Mouse (Mus musculus) splenic B cell, adult 2 months (primary cell): ENCODE measurements at regions not wholly inside any gene's neighbourhood (a gene's known extent, or its start where the extent isn't known, plus 50 kb on each side); places are given as distances from the start of the nearest gene placed in this dataset.

Experiments
- DNase-seq: peaks from one replicate; pipeline ENCODE4 v3.0.0-alpha.2; 2011; ENCODE audit warnings: low read depth, low spot score
- H3K27me3 ChIP-seq: 2 replicates; pipeline ENCODE4 v1.6.1; 2012; ENCODE audit warnings: mild to moderate bottlenecking, low read length, moderate library complexity, mixed read lengths; ENCODE audit not compliant: control insufficient read depth, poor library complexity, insufficient read depth, severe bottlenecking
- H3K36me3 ChIP-seq: 2 replicates; pipeline ENCODE4 v1.6.1; 2012; ENCODE audit warnings: mild to moderate bottlenecking, low read length, moderate library complexity, mixed read lengths; ENCODE audit not compliant: control insufficient read depth, poor library complexity, insufficient read depth, severe bottlenecking

DNA sequence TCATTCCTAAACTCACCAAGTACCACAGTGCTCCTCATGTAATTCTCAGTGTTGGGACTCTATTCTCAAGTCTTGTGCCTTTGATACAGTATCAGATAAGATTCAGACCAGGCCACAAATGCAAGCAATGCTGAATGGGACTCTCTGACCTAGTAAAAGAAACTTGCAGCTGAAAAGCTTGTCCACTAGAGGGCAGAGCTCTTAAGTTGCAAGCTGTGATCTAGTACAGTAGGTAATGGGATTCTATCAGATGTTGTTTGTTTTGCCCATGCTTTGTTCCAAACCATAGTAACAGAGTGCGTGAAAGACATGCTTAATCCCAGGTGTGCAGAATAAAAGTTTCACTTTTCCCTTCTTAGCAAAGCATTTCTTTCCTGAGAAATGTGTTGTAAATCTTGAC, 383.2 kb upstream of the Chrm2 start:
- DNase-seq = peak; percentile 1
- Histone ChIP-seq H3K36me3 (no peaks in the 10 kb centered on the region), H3K27me3 (no peaks in the 10 kb centered on the region)

GRCm38 (mm10) chr6:36002090-36002489, 385.8 kb upstream of the Chrm2 start:
- no peak for DNase-seq
- Histone ChIP-seq H3K36me3 (no peaks in the 10 kb centered on the region), H3K27me3 (no peaks in the 10 kb centered on the region)

GRCm38 (mm10) chr6:35988891-35989290, 399.0 kb upstream of the Chrm2 start:
- no peak for DNase-seq
- no peaks in the 10 kb centered on the region for H3K36me3 ChIP-seq

DNA sequence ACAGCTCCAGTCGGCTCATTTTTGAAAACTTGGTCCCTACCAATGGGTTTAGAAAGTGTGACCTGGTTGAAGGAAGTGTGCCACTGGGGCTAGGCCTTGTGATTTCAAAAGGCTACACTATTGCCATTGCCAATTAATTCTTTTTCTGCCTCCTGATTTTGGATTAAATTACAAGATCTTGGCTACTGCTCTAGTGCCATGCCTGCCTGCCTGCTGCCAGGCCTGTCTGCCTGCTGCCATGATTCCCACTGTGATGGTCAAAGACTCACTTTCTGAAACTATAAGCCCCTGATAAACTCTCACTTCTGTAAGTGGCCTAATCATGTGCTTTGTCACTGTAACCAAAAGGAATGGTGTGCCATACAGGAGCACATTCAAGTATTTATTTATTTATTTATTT, 400.4 kb upstream of the Mtpn start:
- Histone ChIP-seq H3K36me3 (no peaks in the 10 kb centered on the region), H3K27me3 (no peaks in the 10 kb centered on the region)
- DNase-seq = no peak

More at GRCm38 (mm10) chr6:35988891-35989290, 399.0 kb upstream of the Chrm2 start:
- no peaks in the 10 kb centered on the region for H3K27me3 ChIP-seq

DNA sequence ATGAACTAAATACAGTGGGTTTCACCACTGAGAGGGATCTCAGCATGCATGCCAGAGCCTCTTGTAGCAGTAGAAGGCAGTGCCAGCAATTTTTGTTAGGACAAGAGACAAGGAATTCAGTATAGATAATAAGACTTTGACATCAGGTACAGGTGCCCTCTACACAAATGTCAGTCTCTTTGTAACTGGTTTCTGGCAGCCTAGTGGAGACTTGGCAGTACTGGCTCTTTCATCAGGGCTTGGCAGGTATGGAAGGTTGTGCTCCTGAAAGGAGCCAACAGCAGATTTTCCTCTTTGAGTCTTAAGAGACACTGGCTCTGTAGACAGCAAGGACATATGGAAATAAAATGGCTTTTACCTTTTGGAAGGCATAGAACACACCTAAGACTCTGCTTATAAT, 384.5 kb upstream of the Mtpn start:
- Histone ChIP-seq H3K36me3 (no peaks in the 10 kb centered on the region), H3K27me3 (no peaks in the 10 kb centered on the region)
- no peak for DNase-seq

DNA sequence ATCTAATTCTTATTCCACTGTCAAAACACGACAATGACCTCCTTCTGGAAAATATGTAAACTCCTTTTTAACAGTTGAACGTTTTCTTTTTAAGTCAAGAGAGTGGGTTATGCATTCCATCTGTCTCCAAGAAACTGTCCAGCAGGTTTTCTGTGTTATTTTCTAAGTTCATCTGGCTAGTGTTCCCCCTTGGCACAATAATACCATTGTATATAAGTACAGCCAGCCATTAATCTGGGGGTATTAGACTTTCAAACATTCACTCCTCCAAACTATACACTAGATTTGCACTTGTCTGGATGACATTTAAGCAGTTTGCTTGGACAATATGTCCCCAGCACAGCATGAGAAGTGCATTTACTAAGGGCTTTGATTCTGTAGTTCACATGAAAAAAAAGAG, 358.3 kb upstream of the Mtpn start:
- Histone ChIP-seq H3K36me3 (no peaks in the 10 kb centered on the region), H3K27me3 (no peaks in the 10 kb centered on the region)
- no peak for DNase-seq

DNA sequence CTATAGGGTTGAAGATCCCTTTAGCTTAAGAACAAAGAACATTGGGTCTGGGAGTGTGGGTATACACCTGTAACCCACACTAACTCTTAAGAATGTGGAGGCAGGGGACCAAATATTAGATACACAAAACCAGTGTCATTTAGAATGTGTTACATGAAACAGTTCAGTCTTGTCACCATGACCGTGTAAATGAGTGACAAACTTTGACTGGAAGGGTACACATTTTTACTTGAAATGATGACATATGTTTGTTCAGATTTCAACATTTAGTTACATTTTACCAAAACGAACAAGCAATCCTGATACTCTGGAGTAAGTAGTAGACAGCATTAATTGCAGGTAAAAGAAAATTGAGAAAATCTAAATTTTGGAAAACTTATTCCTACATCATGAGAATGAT, 356.0 kb upstream of the Mtpn start:
- Histone ChIP-seq H3K36me3 (no peaks in the 10 kb centered on the region), H3K27me3 (no peaks in the 10 kb centered on the region)

GRCm38 (mm10) chr6:35874671-35875070, 335.0 kb upstream of the Mtpn start:
- Histone ChIP-seq H3K27me3 (no peaks in the 10 kb centered on the region), H3K36me3 (no peaks in the 10 kb centered on the region)
- no peak for DNase-seq

More for the DNA sequence above, 356.0 kb upstream of the Mtpn start:
- DNase-seq = no peak

DNA sequence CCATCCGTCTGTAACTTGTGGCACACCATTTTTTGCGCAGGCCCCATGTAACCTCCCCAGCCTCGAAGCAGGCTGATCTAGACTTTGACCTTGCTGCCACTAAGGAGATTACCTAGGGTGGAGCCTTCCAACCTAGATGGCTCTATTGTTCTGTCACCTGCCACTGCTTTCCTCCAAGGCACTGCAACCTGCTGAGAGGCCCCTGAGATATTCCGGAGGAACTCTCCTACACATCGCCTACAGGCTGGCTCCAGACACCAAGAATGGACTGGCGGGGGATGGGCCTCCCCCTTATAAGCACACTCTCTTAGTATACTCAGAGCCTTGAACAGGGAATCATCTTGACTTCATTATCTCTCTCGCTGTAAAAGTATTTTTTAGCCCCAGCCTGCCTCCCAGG, 331.7 kb upstream of the Mtpn start:
- no peak for DNase-seq
- Histone ChIP-seq H3K36me3 (no peaks in the 10 kb centered on the region), H3K27me3 (no peaks in the 10 kb centered on the region)

DNA sequence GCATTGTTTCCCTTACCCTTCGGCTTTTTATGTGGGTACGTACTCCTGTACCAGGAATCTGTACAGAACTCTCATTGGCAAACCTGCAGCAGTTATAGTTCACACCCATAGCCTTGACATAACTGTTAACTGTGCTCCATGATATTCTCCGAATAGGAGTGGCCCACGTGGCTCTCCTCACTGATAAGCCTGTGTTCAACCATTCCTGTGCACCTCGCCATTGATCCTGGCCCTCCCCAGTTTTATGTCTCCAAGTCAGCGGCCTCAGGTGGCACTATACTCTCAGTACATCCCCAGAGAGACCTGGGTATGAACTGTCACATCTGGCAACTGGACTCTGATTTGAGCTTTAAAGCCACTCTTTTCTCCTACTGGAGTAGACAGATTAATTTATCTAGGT, 324.5 kb upstream of the Mtpn start:
- DNase-seq = no peak
- Histone ChIP-seq H3K36me3 (no peaks in the 10 kb centered on the region), H3K27me3 (no peaks in the 10 kb centered on the region)

DNA sequence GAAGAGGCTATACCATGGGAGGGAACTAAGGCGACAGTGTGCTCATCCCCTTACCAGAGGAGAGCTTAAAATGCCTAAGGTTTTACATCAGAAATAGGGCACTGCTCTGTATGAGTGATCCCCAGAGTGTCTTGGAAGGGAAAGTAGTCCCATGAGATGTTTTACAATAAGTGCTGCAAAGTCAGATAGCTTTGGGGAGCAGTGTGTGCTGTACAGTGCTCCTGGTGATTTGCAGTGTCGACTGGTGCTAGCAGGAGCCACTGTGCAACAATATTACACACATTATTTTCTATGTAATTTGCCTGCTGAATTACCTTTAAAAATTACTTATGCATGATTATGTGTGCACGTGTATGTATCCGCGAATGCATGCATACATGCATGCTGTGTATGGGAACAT, 314.3 kb upstream of the Mtpn start:
- Histone ChIP-seq H3K36me3 (no peaks in the 10 kb centered on the region), H3K27me3 (no peaks in the 10 kb centered on the region)
- DNase-seq = no peak

DNA sequence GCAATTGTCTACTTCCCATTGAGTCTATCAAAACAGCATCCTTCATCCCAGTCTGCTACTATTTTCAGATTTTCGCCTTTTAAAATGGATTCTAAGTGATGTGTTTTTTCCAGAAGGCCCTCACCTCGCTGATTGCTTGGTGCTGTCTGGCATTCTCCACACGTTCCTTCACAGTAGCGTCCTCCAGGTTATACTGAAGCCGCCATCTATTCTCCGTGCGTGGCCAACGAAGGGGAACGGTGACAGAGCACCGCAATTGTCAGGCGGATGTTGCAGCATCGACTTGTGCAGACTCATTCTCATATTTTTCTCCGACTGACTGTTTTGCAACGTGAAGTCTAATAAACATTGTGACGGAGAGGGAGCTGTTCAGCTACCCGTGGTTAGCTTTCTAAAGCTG, 277.0 kb upstream of the Mtpn start:
- no peak for DNase-seq
- no peaks in the 10 kb centered on the region for H3K27me3 ChIP-seq
- H3K36me3 ChIP-seq = no peaks in the 10 kb centered on the region

DNA sequence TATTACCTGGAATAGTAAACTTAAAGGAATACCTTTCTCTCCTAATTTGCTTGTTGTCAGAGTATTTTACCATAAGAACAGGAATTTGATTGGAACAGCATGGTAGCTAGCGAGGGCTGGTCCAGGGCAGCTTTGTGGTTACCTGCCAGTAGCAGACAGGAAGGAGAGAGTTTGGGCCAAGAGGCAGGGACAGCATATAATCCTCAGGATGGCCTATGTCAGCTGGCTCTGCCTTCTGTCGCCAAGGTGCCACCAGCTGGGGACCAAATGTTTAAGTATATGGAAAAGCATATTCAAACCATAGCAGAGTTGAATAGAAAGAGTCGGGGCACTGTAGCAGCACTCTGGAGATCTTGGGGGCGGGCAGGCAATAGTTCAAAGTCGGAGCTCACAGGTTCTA, 274.8 kb upstream of the Mtpn start:
- no peak for DNase-seq
- Histone ChIP-seq H3K27me3 (no peaks in the 10 kb centered on the region), H3K36me3 (no peaks in the 10 kb centered on the region)

DNA sequence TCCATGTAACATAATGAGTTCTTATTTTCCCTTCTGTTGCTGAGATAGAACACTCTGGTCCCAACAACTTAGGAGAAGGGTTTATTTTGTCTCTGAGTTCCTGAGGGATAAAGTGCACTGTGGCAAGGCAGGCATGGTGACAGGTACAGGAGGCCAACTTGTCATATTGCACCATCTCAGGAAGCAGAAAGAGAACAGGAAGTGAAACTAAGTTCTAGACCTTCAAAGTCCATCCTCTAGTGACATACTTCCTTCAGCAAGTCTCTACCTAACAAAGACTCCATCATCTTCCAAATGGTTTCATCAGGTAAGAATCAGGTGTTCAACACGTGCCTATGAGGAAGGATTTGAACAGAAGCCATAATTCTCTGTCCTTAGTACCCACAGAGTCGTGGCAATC, 266.1 kb upstream of the Mtpn start:
- no peak for DNase-seq
- H3K36me3 ChIP-seq = no peaks in the 10 kb centered on the region
- H3K27me3 ChIP-seq = no peaks in the 10 kb centered on the region

DNA sequence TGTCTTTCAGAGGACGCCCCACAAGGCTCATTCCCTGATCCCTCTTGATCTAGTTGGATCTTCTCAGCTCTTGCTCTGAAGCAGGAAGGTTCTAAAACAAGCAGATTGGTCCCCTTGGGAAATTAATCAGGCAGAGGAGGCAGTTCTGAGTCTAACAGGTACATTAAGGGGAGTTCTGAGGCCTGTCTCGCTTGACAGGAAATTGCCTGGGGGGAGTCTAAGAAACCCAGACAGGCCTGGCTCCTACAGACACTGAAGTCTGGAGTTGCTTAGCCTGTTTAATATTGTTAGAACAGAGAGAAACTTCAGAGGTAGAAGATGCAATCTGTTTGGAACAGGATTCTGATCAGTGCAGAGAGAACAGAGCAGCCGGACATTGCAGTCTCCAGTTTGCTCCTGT, 264.4 kb upstream of the Mtpn start:
- Histone ChIP-seq H3K27me3 (no peaks in the 10 kb centered on the region), H3K36me3 (no peaks in the 10 kb centered on the region)
- no peak for DNase-seq

DNA sequence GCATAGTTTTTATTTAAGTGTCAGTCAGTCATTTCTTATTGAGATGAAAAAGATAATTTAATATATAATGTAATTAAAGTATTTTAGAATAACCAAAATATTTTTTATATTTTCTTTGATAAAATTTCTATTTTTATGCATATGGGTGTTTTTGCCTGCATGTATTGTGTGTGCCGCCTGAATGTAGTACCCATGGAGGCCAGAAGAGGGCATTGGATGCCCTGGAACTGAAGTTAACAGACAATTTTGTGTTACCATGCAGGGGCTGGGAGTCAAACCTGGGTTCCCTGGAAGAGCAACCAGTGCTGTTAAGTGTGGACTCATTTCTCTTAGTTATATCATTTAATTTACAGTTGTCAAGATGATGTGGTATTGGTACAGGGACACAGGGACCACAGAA, 240.0 kb upstream of the Mtpn start:
- Histone ChIP-seq H3K27me3 (no peaks in the 10 kb centered on the region), H3K36me3 (no peaks in the 10 kb centered on the region)
- no peak for DNase-seq
